Mouse (Mus musculus) intestine, embryonic 15.5 days (tissue): ENCODE measurements at regions not wholly inside any gene's neighbourhood (a gene's known extent, or its start where the extent isn't known, plus 50 kb on each side); places are given as distances from the start of the nearest gene placed in this dataset.

Experiments used
- ATAC-seq: fragments of 200-750 bp; cut with Nextera tagmentation; 2 replicates; pipeline ENCODE4 v1.8.0; 2017; ENCODE audit warnings: moderate TSS enrichment, moderate library complexity
- H3K27ac ChIP-seq: fragments of 300-500 bp; sonication (generic); 2 replicates; pipeline ENCODE4 v1.5.1; 2015; ENCODE audit warnings: mild to moderate bottlenecking, inconsistent platforms
- H3K27me3 ChIP-seq: fragments of 300-500 bp; sonication (generic); replicated peaks from 2 replicates; pipeline ENCODE4 v1.6.1; 2015; ENCODE audit warnings: inconsistent platforms
- H3K36me3 ChIP-seq: fragments of 300-500 bp; sonication (generic); 2 replicates; pipeline ENCODE4 v1.6.1; 2015; ENCODE audit warnings: inconsistent platforms
- H3K4me1 ChIP-seq: fragments of 300-500 bp; sonication (generic); replicated peaks from 2 replicates; pipeline ENCODE4 v1.6.1; 2015; ENCODE audit warnings: inconsistent platforms
- H3K4me2 ChIP-seq: fragments of 300-500 bp; sonication (generic); replicated peaks from 2 replicates; pipeline ENCODE4 v1.6.1; 2015; ENCODE audit warnings: mild to moderate bottlenecking, inconsistent platforms
- H3K4me3 ChIP-seq: fragments of 300-500 bp; sonication (generic); replicated peaks from 2 replicates; pipeline ENCODE4 v1.5.1; 2015; ENCODE audit warnings: inconsistent platforms
- H3K9ac ChIP-seq: fragments of 300-500 bp; sonication (generic); 2 replicates; pipeline ENCODE4 v1.6.1; 2015; ENCODE audit warnings: inconsistent platforms
- H3K9me3 ChIP-seq: fragments of 300-500 bp; sonication (generic); 2 replicates; pipeline ENCODE4 v1.6.1; 2016; ENCODE audit warnings: inconsistent platforms
- WGBS: fragments of 180-500 bp; shearing (Covaris S2); methylation state at CpG from one replicate; pipeline ENCODE4 v1.1.7; 2015; 5-methylcytosine and 5-hydroxymethylcytosine counted together

GRCm38 (mm10) chr13:102174431-102174830 lies 406.4 kb upstream of the Pik3r1 start:
- WGBS = 87% methylated on average over 3 of the region's 3 CpGs
- no peak overlapping the region for H3K27ac ChIP-seq
- no peak for ATAC-seq

GRCm38 (mm10) chr13:102174896-102175295 lies 406.9 kb upstream of the Pik3r1 start:
- 74% methylated on average over 2 of the region's 2 CpGs for WGBS
- Histone ChIP-seq H3K9ac (no peak overlapping the region), H3K27ac (no peak overlapping the region)

More at GRCm38 (mm10) chr13:102174431-102174830, 406.4 kb upstream of the Pik3r1 start:
- H3K4me2 ChIP-seq = no peak overlapping the region
- no peaks in the 10 kb centered on the region for H3K9me3 ChIP-seq
- no peak overlapping the region for H3K9ac ChIP-seq
- H3K4me3 ChIP-seq = no peak overlapping the region
- H3K36me3 ChIP-seq = no peaks in the 10 kb centered on the region
- no peaks in the 10 kb centered on the region for H3K27me3 ChIP-seq
- H3K4me1 ChIP-seq = no peaks in the 10 kb centered on the region

GRCm38 (mm10) chr13:102175406-102175805 lies 407.4 kb upstream of the Pik3r1 start:
- no peak for ATAC-seq
- no peaks in the 10 kb centered on the region for H3K4me1 ChIP-seq
- no peak overlapping the region for H3K4me3 ChIP-seq
- no peaks in the 10 kb centered on the region for H3K27me3 ChIP-seq
- H3K27ac ChIP-seq = no peak overlapping the region
- no peak overlapping the region for H3K9ac ChIP-seq
- 96% methylated on average over 1 of the region's 1 CpGs for WGBS
- H3K9me3 ChIP-seq = no peaks in the 10 kb centered on the region
- no peak overlapping the region for H3K4me2 ChIP-seq
- H3K36me3 ChIP-seq = no peaks in the 10 kb centered on the region

More at GRCm38 (mm10) chr13:102174896-102175295, 406.9 kb upstream of the Pik3r1 start:
- Histone ChIP-seq H3K4me1 (no peaks in the 10 kb centered on the region), H3K4me2 (no peak overlapping the region), H3K27me3 (no peaks in the 10 kb centered on the region), H3K36me3 (no peaks in the 10 kb centered on the region), H3K4me3 (no peak overlapping the region), H3K9me3 (no peaks in the 10 kb centered on the region)
- no peak for ATAC-seq

- ATAC-seq = no peak
- H3K36me3 ChIP-seq = no peaks in the 10 kb centered on the region
- 59% methylated on average over 2 of the region's 2 CpGs for WGBS
These were observed 408.4 kb upstream of the Pik3r1 start for GRCm38 (mm10) chr13:102176456-102176855.

GRCm38 (mm10) chr13:102194716-102195115 lies 426.7 kb upstream of the Pik3r1 start:
- no peak for ATAC-seq
- no peak overlapping the region for H3K9ac ChIP-seq
- no peaks in the 10 kb centered on the region for H3K27me3 ChIP-seq
- no peak overlapping the region for H3K27ac ChIP-seq
- no peaks in the 10 kb centered on the region for H3K4me1 ChIP-seq
- H3K9me3 ChIP-seq = no peaks in the 10 kb centered on the region
- no peaks in the 10 kb centered on the region for H3K36me3 ChIP-seq
- H3K4me3 ChIP-seq = no peak overlapping the region
- H3K4me2 ChIP-seq = no peak overlapping the region

More at GRCm38 (mm10) chr13:102176456-102176855, 408.4 kb upstream of the Pik3r1 start:
- no peak overlapping the region for H3K9ac ChIP-seq
- no peaks in the 10 kb centered on the region for H3K27me3 ChIP-seq
- no peak overlapping the region for H3K27ac ChIP-seq
- H3K4me1 ChIP-seq = no peaks in the 10 kb centered on the region
- H3K4me3 ChIP-seq = no peak overlapping the region
- H3K9me3 ChIP-seq = no peaks in the 10 kb centered on the region
- H3K4me2 ChIP-seq = no peak overlapping the region

GRCm38 (mm10) chr13:102202301-102202700 lies 434.3 kb upstream of the Pik3r1 start:
- Histone ChIP-seq H3K27ac (no peak overlapping the region), H3K9me3 (no peaks in the 10 kb centered on the region), H3K36me3 (no peaks in the 10 kb centered on the region), H3K9ac (no peak overlapping the region), H3K4me1 (no peaks in the 10 kb centered on the region), H3K27me3 (no peaks in the 10 kb centered on the region), H3K4me2 (no peak overlapping the region), H3K4me3 (no peak overlapping the region)
- no peak for ATAC-seq
- 93% methylated on average over 1 of the region's 1 CpGs for WGBS

- 94% methylated on average over 11 of the region's 11 CpGs for WGBS
- no peaks in the 10 kb centered on the region for H3K36me3 ChIP-seq
- H3K4me2 ChIP-seq = no peak overlapping the region
- H3K27ac ChIP-seq = no peak overlapping the region
- H3K9ac ChIP-seq = no peak overlapping the region
- H3K27me3 ChIP-seq = no peaks in the 10 kb centered on the region
- H3K4me1 ChIP-seq = no peaks in the 10 kb centered on the region
- no peak for ATAC-seq
- H3K9me3 ChIP-seq = no peaks in the 10 kb centered on the region
- H3K4me3 ChIP-seq = no peak overlapping the region
These were observed 450.5 kb upstream of the Pik3r1 start for GRCm38 (mm10) chr13:102218486-102218885.

- ATAC-seq = no peak
- no peak overlapping the region for H3K4me2 ChIP-seq
- H3K9ac ChIP-seq = no peak overlapping the region
- no peaks in the 10 kb centered on the region for H3K4me1 ChIP-seq
- no peak overlapping the region for H3K27ac ChIP-seq
- no peaks in the 10 kb centered on the region for H3K27me3 ChIP-seq
- H3K4me3 ChIP-seq = no peak overlapping the region
- H3K36me3 ChIP-seq = no peaks in the 10 kb centered on the region
- WGBS = 75% methylated on average over 7 of the region's 7 CpGs
- H3K9me3 ChIP-seq = no peaks in the 10 kb centered on the region
These were observed 462.3 kb upstream of the Cd180 start for GRCm38 (mm10) chr13:102231048-102231447.

- ATAC-seq = no peak
- Histone ChIP-seq H3K36me3 (no peaks in the 10 kb centered on the region), H3K4me3 (no peak overlapping the region), H3K9me3 (no peaks in the 10 kb centered on the region), H3K27ac (no peak overlapping the region), H3K4me1 (no peaks in the 10 kb centered on the region), H3K4me2 (no peak overlapping the region), H3K27me3 (no peaks in the 10 kb centered on the region), H3K9ac (no peak overlapping the region)
- WGBS = 69% methylated on average over 4 of the region's 4 CpGs
These were observed 460.9 kb upstream of the Cd180 start for GRCm38 (mm10) chr13:102232291-102232936.

- Histone ChIP-seq H3K4me1 (no peaks in the 10 kb centered on the region), H3K9ac (no peak overlapping the region), H3K4me3 (no peak overlapping the region), H3K9me3 (no peaks in the 10 kb centered on the region), H3K27ac (no peak overlapping the region), H3K36me3 (no peaks in the 10 kb centered on the region), H3K4me2 (no peak overlapping the region), H3K27me3 (no peaks in the 10 kb centered on the region)
- 86% methylated on average over 2 of the region's 2 CpGs for WGBS
- ATAC-seq = no peak
These were observed 442.5 kb upstream of the Cd180 start for GRCm38 (mm10) chr13:102250884-102251283.

- Histone ChIP-seq H3K36me3 (no peaks in the 10 kb centered on the region), H3K9ac (no peak overlapping the region), H3K4me2 (no peak overlapping the region), H3K4me1 (no peaks in the 10 kb centered on the region), H3K4me3 (no peak overlapping the region), H3K27me3 (no peaks in the 10 kb centered on the region), H3K9me3 (no peaks in the 10 kb centered on the region), H3K27ac (no peak overlapping the region)
- no peak for ATAC-seq
- 88% methylated on average over 5 of the region's 5 CpGs for WGBS
These were observed 441.6 kb upstream of the Cd180 start for GRCm38 (mm10) chr13:102251709-102252108.

GRCm38 (mm10) chr13:102255401-102256371 lies 437.7 kb upstream of the Cd180 start:
- 72% methylated on average over 7 of the region's 7 CpGs for WGBS
- H3K9me3 ChIP-seq = no peaks in the 10 kb centered on the region
- H3K36me3 ChIP-seq = no peaks in the 10 kb centered on the region
- H3K4me1 ChIP-seq = no peaks in the 10 kb centered on the region
- H3K9ac ChIP-seq = no peak overlapping the region
- ATAC-seq = 0 out of 2 replicates have a peak, but pooled peaks have one; percentile 51
- no peak overlapping the region for H3K4me2 ChIP-seq
- no peaks in the 10 kb centered on the region for H3K27me3 ChIP-seq
- no peak overlapping the region for H3K4me3 ChIP-seq
- no peak overlapping the region for H3K27ac ChIP-seq
